Mouse (Mus musculus): ENCODE data around the gene Sh2d3c. TPM values are rescaled to one million over a fixed set of nuclear protein-coding genes. Genes with fewer than 3 reads are reported as not detected.
A peak's percentile ranks its signal among the peaks of the same experiment; 100 is the strongest.

Gene Sh2d3c
- polyA plus RNA-seq, 1 experiment from 2014 or later = 37.6 TPM

- WGBS = 82% methylated on average over 4 of the region's 4 CpGs
- H3K27ac ChIP-seq (ENCODE audit: low read depth) = no peak overlapping the region
- H3K4me2 ChIP-seq = no peak overlapping the region
- H3K9ac ChIP-seq = no peak overlapping the region
- DNase-seq (no peak), ATAC-seq (ENCODE audit: insufficient read depth) (no peak)
- no peaks in the 10 kb centered on the region for H3K9me3 ChIP-seq (ENCODE audit: low read depth, low read length)
- H3K4me1 ChIP-seq (ENCODE audit: insufficient read depth) = no peaks in the 10 kb centered on the region
- peaks cover 30% of the 10 kb centered on the region for H3K36me3 ChIP-seq (ENCODE audit: insufficient read depth)
- no peak for TF ChIP-seq CTCF (IDR thresholded peaks at IDR 0.05; ENCODE audit: low read depth)
- no peak overlapping the region for H3K4me3 ChIP-seq (ENCODE audit: low read depth, low read length)
- H3K27me3 ChIP-seq (ENCODE audit: insufficient read depth, low read length) = no peaks in the 10 kb centered on the region
Observed at GRCm38 (mm10) chr2:32761859-32762258, 41.0 kb downstream of the Sh2d3c start.

GRCm38 (mm10) chr2:32763353-32763752 lies 42.5 kb downstream of the Sh2d3c start:
- peak; percentile 55 for TF ChIP-seq CTCF (IDR thresholded peaks at IDR 0.05; ENCODE audit: low read depth)
- DNase-seq (no peak), ATAC-seq (ENCODE audit: insufficient read depth) (no peak)
- no peak overlapping the region for H3K9ac ChIP-seq
- no peak overlapping the region for H3K4me2 ChIP-seq
- no peaks in the 10 kb centered on the region for H3K9me3 ChIP-seq (ENCODE audit: low read depth, low read length)
- H3K4me3 ChIP-seq (ENCODE audit: low read depth, low read length) = no peak overlapping the region
- no peak overlapping the region for H3K27ac ChIP-seq (ENCODE audit: low read depth)
- 74% methylated on average over 3 of the region's 3 CpGs for WGBS
- H3K4me1 ChIP-seq (ENCODE audit: insufficient read depth) = no peaks in the 10 kb centered on the region
- H3K27me3 ChIP-seq (ENCODE audit: insufficient read depth, low read length) = no peaks in the 10 kb centered on the region
- H3K36me3 ChIP-seq (ENCODE audit: insufficient read depth) = peaks cover 30% of the 10 kb centered on the region

- no peak overlapping the region for H3K9ac ChIP-seq
Observed at GRCm38 (mm10) chr2:32767241-32767640, 46.4 kb downstream of the Sh2d3c start.

GRCm38 (mm10) chr2:32768661-32769285 lies 47.9 kb downstream of the Sh2d3c start:
- Histone ChIP-seq H3K27me3 (ENCODE audit: insufficient read depth, low read length) (no peaks in the 10 kb centered on the region), H3K9me3 (ENCODE audit: low read depth, low read length) (no peaks in the 10 kb centered on the region), H3K4me1 (ENCODE audit: insufficient read depth) (no peaks in the 10 kb centered on the region), H3K4me2 (no peak overlapping the region), H3K36me3 (ENCODE audit: insufficient read depth) (no peaks in the 10 kb centered on the region), H3K4me3 (ENCODE audit: low read depth, low read length) (no peak overlapping the region), H3K9ac (no peak overlapping the region), H3K27ac (ENCODE audit: low read depth) (no peak overlapping the region)
- TF ChIP-seq CTCF (IDR thresholded peaks at IDR 0.05; ENCODE audit: low read depth) = no peak
- ATAC-seq (ENCODE audit: insufficient read depth) (no peak), DNase-seq (peak; percentile 63)
- 46% methylated on average over 19 of the region's 19 CpGs for WGBS

More at GRCm38 (mm10) chr2:32767241-32767640, 46.4 kb downstream of the Sh2d3c start:
- TF ChIP-seq CTCF (IDR thresholded peaks at IDR 0.05; ENCODE audit: low read depth) = no peak
- Histone ChIP-seq H3K4me1 (ENCODE audit: insufficient read depth) (no peaks in the 10 kb centered on the region), H3K4me3 (ENCODE audit: low read depth, low read length) (no peak overlapping the region), H3K36me3 (ENCODE audit: insufficient read depth) (peaks cover 10% of the 10 kb centered on the region; the same call in 1 of the 2 replicates), H3K27ac (ENCODE audit: low read depth) (no peak overlapping the region), H3K27me3 (ENCODE audit: insufficient read depth, low read length) (no peaks in the 10 kb centered on the region), H3K4me2 (no peak overlapping the region), H3K9me3 (ENCODE audit: low read depth, low read length) (no peaks in the 10 kb centered on the region)
- 68% methylated on average over 12 of the region's 12 CpGs for WGBS
- no peak for DNase-seq
- ATAC-seq (ENCODE audit: insufficient read depth) = no peak

- Histone ChIP-seq H3K27ac (ENCODE audit: low read depth) (no peak overlapping the region), H3K9me3 (ENCODE audit: low read depth, low read length) (no peaks in the 10 kb centered on the region), H3K4me1 (ENCODE audit: insufficient read depth) (no peaks in the 10 kb centered on the region), H3K36me3 (ENCODE audit: insufficient read depth) (no peaks in the 10 kb centered on the region), H3K9ac (no peak overlapping the region), H3K4me3 (ENCODE audit: low read depth, low read length) (no peak overlapping the region), H3K4me2 (no peak overlapping the region), H3K27me3 (ENCODE audit: insufficient read depth, low read length) (no peaks in the 10 kb centered on the region)
- ATAC-seq (ENCODE audit: insufficient read depth) = no peak
- TF ChIP-seq CTCF (IDR thresholded peaks at IDR 0.05; ENCODE audit: low read depth) = no peak
- WGBS = 76% methylated on average over 5 of the region's 5 CpGs
- no peak for DNase-seq
Observed at GRCm38 (mm10) chr2:32769327-32770085, 48.7 kb downstream of the Sh2d3c start.

- 24% methylated on average over 12 of the region's 12 CpGs for WGBS
- TF ChIP-seq CTCF (IDR thresholded peaks at IDR 0.05; ENCODE audit: low read depth) = no peak
- Histone ChIP-seq H3K4me3 (ENCODE audit: low read depth, low read length) (no peak overlapping the region), H3K27ac (ENCODE audit: low read depth) (no peak overlapping the region), H3K27me3 (ENCODE audit: insufficient read depth, low read length) (no peaks in the 10 kb centered on the region), H3K36me3 (ENCODE audit: insufficient read depth) (no peaks in the 10 kb centered on the region), H3K4me2 (no peak overlapping the region), H3K9ac (no peak overlapping the region), H3K9me3 (ENCODE audit: low read depth, low read length) (no peaks in the 10 kb centered on the region), H3K4me1 (ENCODE audit: insufficient read depth) (peaks cover 7% of the 10 kb centered on the region; the same call in 1 of the 2 replicates)
- no peak for ATAC-seq (ENCODE audit: insufficient read depth)
- DNase-seq = no peak
Observed at GRCm38 (mm10) chr2:32771886-32772285, 51.0 kb downstream of the Sh2d3c start.

GRCm38 (mm10) chr2:32772626-32773279 lies 51.9 kb downstream of the Sh2d3c start:
- DNase-seq (no peak), ATAC-seq (ENCODE audit: insufficient read depth) (no peak)
- Histone ChIP-seq H3K27ac (ENCODE audit: low read depth) (no peak overlapping the region), H3K9me3 (ENCODE audit: low read depth, low read length) (no peaks in the 10 kb centered on the region), H3K36me3 (ENCODE audit: insufficient read depth) (no peaks in the 10 kb centered on the region), H3K4me2 (no peak overlapping the region), H3K4me1 (ENCODE audit: insufficient read depth) (peaks cover 7% of the 10 kb centered on the region; the same call in 1 of the 2 replicates), H3K9ac (no peak overlapping the region), H3K27me3 (ENCODE audit: insufficient read depth, low read length) (no peaks in the 10 kb centered on the region), H3K4me3 (ENCODE audit: low read depth, low read length) (no peak overlapping the region)
- 69% methylated on average over 8 of the region's 8 CpGs for WGBS
- no peak for TF ChIP-seq CTCF (IDR thresholded peaks at IDR 0.05; ENCODE audit: low read depth)
